In genomic region chrX:53606176-53606575, GRCm38 (mm10) we compare ENCODE assay signal across 11 mouse cellular contexts. TPM values are rescaled to one million over a fixed set of nuclear protein-coding genes. Genes with fewer than 3 reads are reported as not detected.
"Had no signal": no experiment of that assay in that cellular context is flagged by ENCODE, and none has a peak within 500 bp of the region (broad histone marks: within the 10 kb centered on the region; RNA-seq: fewer than 3 reads in every experiment).

No protein-coding gene starts in this region.

RNA-seq across cellular contexts. Expression of gene Rtl8c, which starts 1.7 kb away (rescaled TPM):
- total RNA-seq: liver, adult 2 months; megakaryocyte, adult 5-6 weeks; monocyte, adult 5-6 weeks had no signal

RNA-seq across cellular contexts. Expression of gene Gm14597, which starts 2.6 kb away (rescaled TPM):
- total RNA-seq: left cerebral cortex, postnatal 10 days; left cerebral cortex, postnatal 14 days; left cerebral cortex, postnatal 25 days; left cerebral cortex, postnatal 36 days; left cerebral cortex, postnatal 4 days; liver, adult 2 months; megakaryocyte progenitor cell, adult 5-6 weeks; megakaryocyte, adult 5-6 weeks; megakaryocyte-erythroid progenitor cell, adult 5-6 weeks; midbrain, postnatal 0 days; monocyte, adult 5-6 weeks had no signal
